Mouse (Mus musculus) MEL (cell line): ENCODE results near the gene Zfp771. TPM values are rescaled to one million over a fixed set of nuclear protein-coding genes. Genes with fewer than 3 reads are reported as not detected.

Experiments used
- DNase-seq: peaks from one replicate; pipeline ENCODE4 v3.0.0; 2011; ENCODE audit warnings: low read depth, low spot score
- H3K27ac ChIP-seq: 2 replicates; pipeline ENCODE4 v1.5.1; 2012; ENCODE audit warnings: low read depth, mild to moderate bottlenecking, control low read depth, low read length, moderate library complexity; ENCODE audit not compliant: control insufficient read depth
- H3K27me3 ChIP-seq, 2 experiments: fragments of 150-350 bp in 1 of 2; sonication (generic) in 1 of 2; 2 replicates each; pipeline ENCODE4 v1.6.1; 2012; ENCODE audit warnings: low read length in 2 of 2, mild to moderate bottlenecking in 2 of 2, improper control_type of control experiment in 1 of 2, moderate library complexity in 1 of 2; ENCODE audit not compliant: insufficient read depth in 2 of 2, control insufficient read depth in 1 of 2
- H3K36me3 ChIP-seq, 2 experiments: 2 replicates each; pipeline ENCODE4 v1.6.1; 2012 to 2014; ENCODE audit warnings: low read length in 2 of 2, improper control_type of control experiment in 1 of 2, inconsistent platforms in 1 of 2, mild to moderate bottlenecking in 1 of 2; ENCODE audit not compliant: insufficient read depth in 2 of 2, control insufficient read depth in 1 of 2
- H3K4me1 ChIP-seq, 2 experiments: fragments of 150-350 bp in 1 of 2; sonication (generic) in 1 of 2; 2 replicates each; pipeline ENCODE4 v1.6.1; 2012; ENCODE audit warnings: low read length in 2 of 2, improper control_type of control experiment in 1 of 2, mild to moderate bottlenecking in 1 of 2; ENCODE audit not compliant: insufficient read depth in 2 of 2, control insufficient read depth in 1 of 2
- H3K4me3 ChIP-seq, 2 experiments: fragments of 150-350 bp in 1 of 2; sonication (generic) in 1 of 2; 2 replicates each; pipeline ENCODE4 v1.5.1; 2012; ENCODE audit warnings: low read depth in 2 of 2, low read length in 2 of 2, mild to moderate bottlenecking in 2 of 2, moderate library complexity in 2 of 2, control low read depth in 1 of 2, improper control_type of control experiment in 1 of 2; ENCODE audit not compliant: control insufficient read depth in 1 of 2, insufficient read depth in 1 of 2
- H3K79me2 ChIP-seq: 2 replicates; pipeline ENCODE4 v1.6.1; 2012; ENCODE audit warnings: mild to moderate bottlenecking, low read length, moderate library complexity; ENCODE audit not compliant: control insufficient read depth, poor library complexity, insufficient read depth
- H3K9ac ChIP-seq: 2 replicates; pipeline ENCODE4 v1.6.1; 2012; ENCODE audit warnings: low read depth, mild to moderate bottlenecking, control low read depth, low read length, moderate library complexity; ENCODE audit not compliant: control insufficient read depth, poor library complexity, severe bottlenecking
- H3K9me3 ChIP-seq: fragments of 150-350 bp; sonication (generic); replicated peaks from 2 replicates; pipeline ENCODE4 v1.6.1; 2012; ENCODE audit warnings: mild to moderate bottlenecking, low read length, improper control_type of control experiment, moderate library complexity; ENCODE audit not compliant: insufficient read depth
- BHLHE40 ChIP-seq: IDR thresholded peaks from 2 replicates; pipeline ENCODE4 v1.6.1; 2012; ENCODE audit warnings: low read depth, mild to moderate bottlenecking, inconsistent platforms, low read length, improper control_type of control experiment, borderline replicate concordance
- CHD1 ChIP-seq: IDR thresholded peaks from 2 replicates; pipeline ENCODE4 v1.6.1; 2012; ENCODE audit warnings: low read depth, mild to moderate bottlenecking, inconsistent platforms, low read length, improper control_type of control experiment
- E2F4 ChIP-seq: IDR thresholded peaks from 2 replicates; pipeline ENCODE4 v1.6.1; 2011; ENCODE audit warnings: low read depth, low read length, improper control_type of control experiment, borderline replicate concordance
- ELF1 ChIP-seq: IDR thresholded peaks from 2 replicates; pipeline ENCODE4 v1.6.1; 2014; ENCODE audit warnings: low read depth, mild to moderate bottlenecking, inconsistent platforms, low read length, improper control_type of control experiment, moderate library complexity
- EP300 ChIP-seq, 2 experiments: IDR thresholded peaks; 2 replicates each; pipeline ENCODE4 v1.6.1; 2011; ENCODE audit warnings: improper control_type of control experiment in 2 of 2, low read length in 2 of 2, low read depth in 1 of 2, mild to moderate bottlenecking in 1 of 2
- ETS1 ChIP-seq: IDR thresholded peaks from 2 replicates; pipeline ENCODE4 v1.6.1; 2012; ENCODE audit warnings: low read depth, mild to moderate bottlenecking, inconsistent platforms, low read length, improper control_type of control experiment, moderate library complexity
- GATA1 ChIP-seq: IDR thresholded peaks from 2 replicates; pipeline ENCODE4 v1.6.1; 2011; ENCODE audit warnings: low read depth, low read length, improper control_type of control experiment
- HCFC1 ChIP-seq: IDR thresholded peaks from 2 replicates; pipeline ENCODE4 v1.6.1; 2012; ENCODE audit warnings: low read depth, mild to moderate bottlenecking, inconsistent platforms, low read length, improper control_type of control experiment, moderate library complexity
- KAT2A ChIP-seq: conservative IDR thresholded peaks from 2 replicates; pipeline ENCODE4 v1.6.1; 2012; ENCODE audit warnings: low read depth, low read length, improper control_type of control experiment, inconsistent platforms
- MAX ChIP-seq: IDR thresholded peaks from 2 replicates; pipeline ENCODE4 v1.6.1; 2011; ENCODE audit warnings: low read length, improper control_type of control experiment
- MAZ ChIP-seq: IDR thresholded peaks from 2 replicates; pipeline ENCODE4 v1.6.1; 2012; ENCODE audit warnings: low read depth, mild to moderate bottlenecking, inconsistent platforms, low read length, improper control_type of control experiment
- MXI1 ChIP-seq: IDR thresholded peaks from 2 replicates; pipeline ENCODE4 v1.6.1; 2011; ENCODE audit warnings: mild to moderate bottlenecking, low read depth, low read length, improper control_type of control experiment
- MYB ChIP-seq: IDR thresholded peaks from 2 replicates; pipeline ENCODE4 v1.6.1; 2011; ENCODE audit warnings: mild to moderate bottlenecking, low read depth, low read length, improper control_type of control experiment
- MYC ChIP-seq: IDR thresholded peaks from 2 replicates; pipeline ENCODE4 v1.6.1; 2011; ENCODE audit warnings: low read depth, mild to moderate bottlenecking, low read length, improper control_type of control experiment, moderate library complexity
- NELFE ChIP-seq: IDR thresholded peaks from 2 replicates; pipeline ENCODE4 v1.6.1; 2011; ENCODE audit warnings: low read depth, low read length, improper control_type of control experiment
- POLR2A ChIP-seq, 2 experiments: IDR thresholded peaks; 2 replicates each; pipeline ENCODE4 v1.6.1; 2011 to 2012; ENCODE audit warnings: low read length in 2 of 2, mild to moderate bottlenecking in 2 of 2, control low read depth in 1 of 2, improper control_type of control experiment in 1 of 2, low read depth in 1 of 2, moderate library complexity in 1 of 2; ENCODE audit not compliant: control insufficient read depth in 1 of 2, insufficient read depth in 1 of 2, poor library complexity in 1 of 2
- POLR2AphosphoS2 ChIP-seq: IDR thresholded peaks from 2 replicates; pipeline ENCODE4 v1.6.1; 2011; ENCODE audit warnings: low read length, improper control_type of control experiment
- POLR2AphosphoS5 ChIP-seq: IDR thresholded peaks from 2 replicates; pipeline ENCODE4 v1.6.1; 2012; ENCODE audit warnings: low read depth, borderline replicate concordance, mild to moderate bottlenecking, inconsistent platforms, low read length, moderate library complexity, mixed read lengths
- RAD21 ChIP-seq: IDR thresholded peaks from 2 replicates; pipeline ENCODE4 v1.6.1; 2011; ENCODE audit warnings: mild to moderate bottlenecking, low read depth, low read length, improper control_type of control experiment
- RCOR1 ChIP-seq: IDR thresholded peaks from 2 replicates; pipeline ENCODE4 v1.6.1; 2012; ENCODE audit warnings: low read depth, mild to moderate bottlenecking, inconsistent platforms, low read length, improper control_type of control experiment
- SIN3A ChIP-seq: IDR thresholded peaks from 2 replicates; pipeline ENCODE4 v1.6.1; 2012; ENCODE audit warnings: low read length, improper control_type of control experiment, inconsistent platforms
- TBP ChIP-seq: IDR thresholded peaks from 2 replicates; pipeline ENCODE4 v1.8.0; 2011; ENCODE audit warnings: low read depth, low read length, improper control_type of control experiment
- UBTF ChIP-seq: IDR thresholded peaks from 2 replicates; pipeline ENCODE4 v1.6.1; 2012; ENCODE audit warnings: low read depth, mild to moderate bottlenecking, inconsistent platforms, low read length, improper control_type of control experiment, moderate library complexity, borderline replicate concordance; ENCODE audit not compliant: insufficient read depth
- USF1 ChIP-seq: IDR thresholded peaks from 2 replicates; pipeline ENCODE4 v1.6.1; 2014; ENCODE audit warnings: low read depth, mild to moderate bottlenecking, inconsistent platforms, low read length, improper control_type of control experiment, moderate library complexity
- ZKSCAN1 ChIP-seq: IDR thresholded peaks from 2 replicates; pipeline ENCODE4 v1.6.1; 2012; ENCODE audit warnings: low read depth, mild to moderate bottlenecking, inconsistent platforms, low read length, improper control_type of control experiment, moderate library complexity
- ZMIZ1 ChIP-seq: IDR thresholded peaks from 2 replicates; pipeline ENCODE4 v1.6.1; 2012; ENCODE audit warnings: low read depth, mild to moderate bottlenecking, inconsistent platforms, low read length, improper control_type of control experiment, moderate library complexity
- polyA plus RNA-seq, 2 experiments: library from polyadenylated mRNA; stranded (reverse) in 1 of 2; unstranded in 1 of 2; fragments of >175 nt in 1 of 2; fragments of >200 nt in 1 of 2; gene quantifications; 2 replicates each; pipeline versions ENCODE4 v1.2.1 to v1.2.4; 2012; ENCODE audit warnings: low replicate concordance in 2 of 2, low read depth in 1 of 2; ENCODE audit not compliant: insufficient read length in 2 of 2, insufficient read depth in 1 of 2, missing spikeins in 1 of 2
- total RNA-seq: library from RNA; depleted of rRNA; stranded (reverse); fragments of 300-350 nt; gene quantifications from 2 replicates; pipeline ENCODE4 v1.2.3, GENCODE M21; 2012

Zfp771 gene
- total and polyA plus RNA-seq, 3 experiments: 33.4 to 58.3 TPM; not detected in 1

- no peaks in the 10 kb centered on the region for H3K9me3 ChIP-seq
- peak overlapping the region; percentile 65 for H3K27ac ChIP-seq
- peaks cover 23% of the 10 kb centered on the region for H3K79me2 ChIP-seq
- peak overlapping the region; percentile 83 to 87 for H3K4me3 ChIP-seq
- H3K4me1 ChIP-seq: peaks cover 3 to 21% of the 10 kb centered on the region in 2 experiments; a peak in 3 of 4 replicates
- H3K9ac ChIP-seq: peak overlapping the region; percentile 95
- H3K36me3 ChIP-seq: peaks cover 0 to 24% of the 10 kb centered on the region in 2 experiments; a peak in 3 of 4 replicates
- 0 out of 2 replicates have a peak, but pooled peaks have one; percentile 5 for TF ChIP-seq ETS1
- TF ChIP-seq POLR2AphosphoS5: peak; percentile 79; the same call in 1 of the 2 replicates
- 0 out of 2 replicates have a peak, but pooled peaks have one; percentile 24 for TF ChIP-seq CHD1
- TF ChIP-seq RCOR1: no peak
- H3K27me3 ChIP-seq: no peaks in the 10 kb centered on the region
- DNase-seq: peak; percentile 43
These were observed 29.2 kb downstream of the Zfp771 start for GRCm38 (mm10) chr7:127273118-127273923.

- Histone ChIP-seq H3K4me3 (peak within 1 kb of the TSS; percentile 83 to 87), H3K9ac (peak within 1 kb of the TSS; percentile 95), H3K36me3 (peaks cover 0 to 24% of the 10 kb centered on the region in 2 experiments; a peak in 3 of 4 replicates), H3K27ac (peak within 1 kb of the TSS; percentile 65), H3K27me3 (no peaks in the 10 kb centered on the region), H3K79me2 (peaks cover 23% of the 10 kb centered on the region), H3K4me1 (peaks cover 3 to 21% of the 10 kb centered on the region in 2 experiments; a peak in 3 of 4 replicates), H3K9me3 (no peaks in the 10 kb centered on the region)
- DNase-seq: peak; percentile 97
- TF ChIP-seq E2F4 (0 out of 2 replicates have a peak, but pooled peaks have one; percentile 51), MYC (peak; percentile 98), TBP (peak; percentile 99), MAZ (no peak), RAD21 (no peak), ELF1 (0 out of 2 replicates have a peak, but pooled peaks have one; percentile 49), MYB (peak; percentile 66), ZKSCAN1 (no peak), POLR2A (IDR thresholded peaks at IDR 0.05; ENCODE audit: control insufficient read depth in 1 of 2, insufficient read depth in 1 of 2, low read depth in 1 of 2, low read length in 2 of 2, poor library complexity in 1 of 2) (peak; percentile 99 to 100), POLR2AphosphoS2 (peak; percentile 99), CHD1 (no peak), SIN3A (peak; percentile 97), ZMIZ1 (peak; percentile 99), MXI1 (peak; percentile 82; the same call in 1 of the 2 replicates), BHLHE40 (peak; percentile 89), USF1 (peak; percentile 92), GATA1 (no peak), EP300 (IDR thresholded peaks at IDR 0.05; ENCODE audit: low read depth in 1 of 2, low read length in 2 of 2) (peak in 1 of 2 experiments; percentile 53; a peak in 2 of 4 replicates), KAT2A (no peak; the same call in 1 of the 2 replicates), ETS1 (peak; percentile 53; the same call in 1 of the 2 replicates), HCFC1 (peak; percentile 84), POLR2AphosphoS5 (peak; percentile 93), RCOR1 (no peak), MAX (peak; percentile 95), UBTF (no peak), NELFE (peak; percentile 99)
These were observed 30.1 kb downstream of the Zfp771 start, which contains the start of gene Sephs2 for GRCm38 (mm10) chr7:127273925-127274789. Gene Sephs2, minus strand, starts transcription at chr7:127274055.
